8 mouse cellular contexts compared by ENCODE assay signal in the genomic region with DNA sequence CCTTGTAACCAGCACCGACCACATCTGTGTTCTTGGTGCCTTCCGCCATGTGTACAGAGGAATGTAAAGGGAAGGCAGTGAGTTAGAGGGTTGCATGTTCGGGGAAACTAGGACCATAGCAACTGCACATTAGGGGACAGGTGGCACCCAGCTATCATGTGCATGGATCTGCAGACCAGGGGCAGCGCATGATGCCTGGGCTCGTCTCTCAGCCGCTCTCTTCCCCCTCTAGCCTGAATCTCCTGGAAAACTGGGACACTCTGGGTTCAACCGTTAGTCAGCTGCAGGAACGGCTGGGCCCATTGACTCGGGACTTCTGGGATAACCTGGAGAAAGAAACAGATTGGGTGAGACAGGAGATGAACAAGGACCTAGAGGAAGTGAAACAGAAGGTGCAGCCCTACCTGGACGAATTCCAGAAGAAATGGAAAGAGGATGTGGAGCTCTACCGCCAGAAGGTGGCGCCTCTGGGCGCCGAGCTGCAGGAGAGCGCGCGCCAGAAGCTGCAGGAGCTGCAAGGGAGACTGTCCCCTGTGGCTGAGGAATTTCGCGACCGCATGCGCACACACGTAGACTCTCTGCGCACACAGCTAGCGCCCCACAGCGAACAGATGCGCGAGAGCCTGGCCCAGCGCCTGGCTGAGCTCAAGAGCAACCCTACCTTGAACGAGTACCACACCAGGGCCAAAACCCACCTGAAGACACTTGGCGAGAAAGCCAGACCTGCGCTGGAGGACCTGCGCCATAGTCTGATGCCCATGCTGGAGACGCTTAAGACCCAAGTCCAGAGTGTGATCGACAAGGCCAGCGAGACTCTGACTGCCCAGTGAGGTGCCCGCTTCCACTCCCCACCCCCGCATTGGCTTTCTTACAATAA. TPM values are rescaled to one million over a fixed set of nuclear protein-coding genes. Genes with fewer than 3 reads are reported as not detected.
A peak's percentile ranks its signal among the peaks of the same experiment; 100 is the strongest.
DNase-seq lines count a peak whose midpoint lies in the region; ATAC-seq and TF ChIP-seq lines count a peak whose summit lies in the region.

No protein-coding gene starts in this region.

- H3K36me3 ChIP-seq in hindbrain, postnatal 0 days (ENCODE audit: insufficient read depth, low read length), result no peaks in the 10 kb centered on the region; the same call in 1 of the 2 replicates

- no peak overlapping the region for H3K27ac ChIP-seq in gastrocnemius, adult 2 months
- H3K27ac ChIP-seq in hindbrain, postnatal 0 days, result peak overlapping the region; percentile 77

- H3K9ac ChIP-seq in hindbrain, postnatal 0 days (replicated peaks; ENCODE audit: low read length), result peak overlapping the region; percentile 55

- H3K27me3 ChIP-seq in hindbrain, postnatal 0 days (ENCODE audit: insufficient read depth, low read length), result no peaks in the 10 kb centered on the region

- 14% methylated on average over 37 of the region's 37 CpGs for WGBS in hindbrain, postnatal 0 days

- H3K4me2 ChIP-seq in hindbrain, postnatal 0 days (ENCODE audit: low read depth, low read length), result peak overlapping the region; percentile 78

- no peaks in the 10 kb centered on the region for H3K9me3 ChIP-seq in hindbrain, postnatal 0 days (ENCODE audit: low read length)

- peaks cover 3% of the 10 kb centered on the region; the same call in 1 of the 2 replicates for H3K4me1 ChIP-seq in hindbrain, postnatal 0 days (ENCODE audit: insufficient read depth, low read length)

- peak overlapping the region; percentile 71 for H3K4me3 ChIP-seq in gastrocnemius, adult 2 months
- peak overlapping the region; percentile 41 for H3K4me3 ChIP-seq in hindbrain, postnatal 0 days (ENCODE audit: low read length)

- peak; percentile 95 for ATAC-seq in hindbrain, postnatal 0 days

- peak; percentile 83 for TF ChIP-seq CTCF in gastrocnemius, adult 2 months (IDR thresholded peaks at IDR 0.05)
- peak; percentile 90 for TF ChIP-seq CTCF in hindbrain, postnatal 0 days (IDR thresholded peaks at IDR 0.05; ENCODE audit: low read depth)

- intact Hi-C loops in gastrocnemius, adult 2 months (cut with DNase I), result loop anchor here (2.0 kb wide), 1 partner anchor 17 kb away; no protein-coding TSS in a partner anchor

- peak; percentile 92 for DNase-seq in R1 (ENCODE audit: low read depth, low spot score)
- peak; percentile 91 to 92 for DNase-seq in cerebellum, postnatal 25 days
- peak; percentile 86 for DNase-seq in gastrocnemius, adult 2 months
- DNase-seq in hindbrain, postnatal 0 days (ENCODE audit: low spot score), result peak; percentile 95
- peak; percentile 87 to 93 for DNase-seq in left cerebral cortex, adult 18-20 months (ENCODE audit: low spot score in 2 of 2)
- peak; percentile 85 to 90 for DNase-seq in lung, postnatal 4 days
- peak; percentile 89 for DNase-seq in right cerebral cortex, postnatal 14 days
- peak; percentile 75 for DNase-seq in urinary bladder, postnatal 25 days (ENCODE audit: low spot score)

RNA-seq across cellular contexts. Expression of gene Apoa1, which starts 1.4 kb away (rescaled TPM):
- not detected for total RNA-seq in gastrocnemius, adult 2 months (2021)
- 1.6 TPM in 1 of 2 replicates, not detected in the other for total RNA-seq in hindbrain, postnatal 0 days (2014; rRNA removed)
- 3.4 and 4.5 TPM in 2 replicates for polyA plus RNA-seq in hindbrain, postnatal 0 days (2015; fragmentation: Nextera tagmentation; extraction: Ambion mirVana)
- total RNA-seq in left cerebral cortex, adult 18-20 months (2021), result not detected

RNA-seq across cellular contexts. Expression of gene Apoc3, which starts 5.6 kb away (rescaled TPM):
- total RNA-seq in gastrocnemius, adult 2 months (2021), result not detected
- total RNA-seq in hindbrain, postnatal 0 days (2014; rRNA removed), result not detected in 2 replicates
- not detected in 2 replicates for polyA plus RNA-seq in hindbrain, postnatal 0 days (2015; fragmentation: Nextera tagmentation; extraction: Ambion mirVana)
- total RNA-seq in left cerebral cortex, adult 18-20 months (2021), result 1 to 10 TPM in 1 of 2 experiments, not detected in 1; 1.9 TPM

RNA-seq across cellular contexts. Expression of gene Apoa4, which starts 10.7 kb away (rescaled TPM):
- total RNA-seq in gastrocnemius, adult 2 months (2021), result not detected
- not detected in 2 replicates for total RNA-seq in hindbrain, postnatal 0 days (2014; rRNA removed)
- not detected in 2 replicates for polyA plus RNA-seq in hindbrain, postnatal 0 days (2015; fragmentation: Nextera tagmentation; extraction: Ambion mirVana)
- not detected for total RNA-seq in left cerebral cortex, adult 18-20 months (2021)

RNA-seq across cellular contexts. Expression of gene Apoa5, which starts 38.6 kb away (rescaled TPM):
- not detected for total RNA-seq in gastrocnemius, adult 2 months (2021)
- 0.21 and 1.2 TPM in 2 replicates for total RNA-seq in hindbrain, postnatal 0 days (2014; rRNA removed)
- polyA plus RNA-seq in hindbrain, postnatal 0 days (2015; fragmentation: Nextera tagmentation; extraction: Ambion mirVana), result not detected in 2 replicates
- not detected for total RNA-seq in left cerebral cortex, adult 18-20 months (2021)

RNA-seq across cellular contexts. Expression of gene Zpr1, which starts 43.1 kb away (rescaled TPM):
- 10 to 100 TPM; 22.7 to 30.6 TPM for total RNA-seq in gastrocnemius, adult 2 months (2021)
- total RNA-seq in hindbrain, postnatal 0 days (2014; rRNA removed), result 20.0 and 43.1 TPM in 2 replicates
- 45.7 and 47.3 TPM in 2 replicates for polyA plus RNA-seq in hindbrain, postnatal 0 days (2015; fragmentation: Nextera tagmentation; extraction: Ambion mirVana)
- total RNA-seq in left cerebral cortex, adult 18-20 months (2021), result 10 to 100 TPM; 39.4 to 40.4 TPM
